Mouse (Mus musculus): ENCODE results near the gene M1ap. TPM values are rescaled to one million over a fixed set of nuclear protein-coding genes. Genes with fewer than 3 reads are reported as not detected.

The M1ap gene
- total and polyA plus RNA-seq, 2 experiments from 2014 or later = 1.2 TPM; not detected in 1

GRCm38 (mm10) chr6:82945750-82946149 is 952 bp upstream of the M1ap start:
- Histone ChIP-seq H3K4me1 (ENCODE audit: insufficient read depth, low read length) (no peaks in the 10 kb centered on the region), H3K4me2 (ENCODE audit: low read depth, low read length, poor library complexity, severe bottlenecking) (no peak overlapping the region), H3K9me3 (ENCODE audit: low read length) (no peaks in the 10 kb centered on the region), H3K27me3 (ENCODE audit: insufficient read depth, low read length) (no peaks in the 10 kb centered on the region), H3K9ac (replicated peaks; ENCODE audit: low read length, poor library complexity, severe bottlenecking) (no peak overlapping the region), H3K36me3 (ENCODE audit: insufficient read depth, low read length) (no peaks in the 10 kb centered on the region), H3K27ac (ENCODE audit: low read depth, low read length) (no peak overlapping the region), H3K4me3 (ENCODE audit: low read depth, low read length) (no peak overlapping the region)
- ATAC-seq (ENCODE audit: low FRiP score) = no peak
- peak; percentile 27 for DNase-seq (ENCODE audit: low spot score)
- TF ChIP-seq CTCF (IDR thresholded peaks at IDR 0.05) = peak; percentile 67
- WGBS = 56% methylated on average over 6 of the region's 6 CpGs

- no peak for DNase-seq (ENCODE audit: low spot score)
- Histone ChIP-seq H3K9ac (replicated peaks; ENCODE audit: low read length, poor library complexity, severe bottlenecking) (no peak overlapping the region), H3K27me3 (ENCODE audit: insufficient read depth, low read length) (no peaks in the 10 kb centered on the region), H3K9me3 (ENCODE audit: low read length) (no peaks in the 10 kb centered on the region), H3K4me2 (ENCODE audit: low read depth, low read length, poor library complexity, severe bottlenecking) (no peak overlapping the region), H3K36me3 (ENCODE audit: insufficient read depth, low read length) (no peaks in the 10 kb centered on the region), H3K4me1 (ENCODE audit: insufficient read depth, low read length) (no peaks in the 10 kb centered on the region), H3K4me3 (ENCODE audit: low read depth, low read length) (no peak overlapping the region), H3K27ac (ENCODE audit: low read depth, low read length) (no peak overlapping the region)
- no peak for TF ChIP-seq CTCF (IDR thresholded peaks at IDR 0.05)
- no peak for ATAC-seq (ENCODE audit: low FRiP score)
- 72% methylated on average over 4 of the region's 4 CpGs for WGBS
Measured at GRCm38 (mm10) chr6:82956553-82957251, 10.0 kb downstream of the M1ap start.

- ATAC-seq (ENCODE audit: low FRiP score) = no peak
- Histone ChIP-seq H3K4me3 (ENCODE audit: low read depth, low read length) (no peak overlapping the region), H3K27ac (ENCODE audit: low read depth, low read length) (no peak overlapping the region), H3K27me3 (ENCODE audit: insufficient read depth, low read length) (no peaks in the 10 kb centered on the region), H3K4me1 (ENCODE audit: insufficient read depth, low read length) (no peaks in the 10 kb centered on the region), H3K9ac (replicated peaks; ENCODE audit: low read length, poor library complexity, severe bottlenecking) (no peak overlapping the region), H3K4me2 (ENCODE audit: low read depth, low read length, poor library complexity, severe bottlenecking) (no peak overlapping the region), H3K36me3 (ENCODE audit: insufficient read depth, low read length) (no peaks in the 10 kb centered on the region), H3K9me3 (ENCODE audit: low read length) (no peaks in the 10 kb centered on the region)
- no peak for DNase-seq (ENCODE audit: low spot score)
- WGBS = 89% methylated on average over 1 of the region's 1 CpGs
- no peak for TF ChIP-seq CTCF (IDR thresholded peaks at IDR 0.05)
Measured at GRCm38 (mm10) chr6:82961664-82962063, 15.0 kb downstream of the M1ap start.

GRCm38 (mm10) chr6:82969249-82970084 is 22.8 kb downstream of the M1ap start:
- H3K9me3 ChIP-seq (ENCODE audit: low read length) = no peaks in the 10 kb centered on the region
- H3K9ac ChIP-seq (replicated peaks; ENCODE audit: low read length, poor library complexity, severe bottlenecking) = no peak overlapping the region
- no peak for TF ChIP-seq CTCF (IDR thresholded peaks at IDR 0.05)

GRCm38 (mm10) chr6:82971031-82971430 is 24.3 kb downstream of the M1ap start:
- H3K27me3 ChIP-seq (ENCODE audit: insufficient read depth, low read length) = 0 out of 2 replicates have a peak, but pooled peaks cover 8% of the 10 kb centered on the region
- no peaks in the 10 kb centered on the region for H3K36me3 ChIP-seq (ENCODE audit: insufficient read depth, low read length)
- ATAC-seq (ENCODE audit: low FRiP score) = peak; percentile 90
- no peaks in the 10 kb centered on the region for H3K9me3 ChIP-seq (ENCODE audit: low read length)
- TF ChIP-seq CTCF (IDR thresholded peaks at IDR 0.05) = peak; percentile 94
- no peak overlapping the region for H3K4me3 ChIP-seq (ENCODE audit: low read depth, low read length)
- no peak overlapping the region for H3K9ac ChIP-seq (replicated peaks; ENCODE audit: low read length, poor library complexity, severe bottlenecking)
- H3K4me2 ChIP-seq (ENCODE audit: low read depth, low read length, poor library complexity, severe bottlenecking) = no peak overlapping the region
- 9% methylated on average over 5 of the region's 5 CpGs for WGBS
- no peak overlapping the region for H3K27ac ChIP-seq (ENCODE audit: low read depth, low read length)
- H3K4me1 ChIP-seq (ENCODE audit: insufficient read depth, low read length) = no peaks in the 10 kb centered on the region
- DNase-seq (ENCODE audit: low spot score) = peak; percentile 86

More at GRCm38 (mm10) chr6:82969249-82970084, 22.8 kb downstream of the M1ap start:
- no peaks in the 10 kb centered on the region for H3K36me3 ChIP-seq (ENCODE audit: insufficient read depth, low read length)
- no peak for DNase-seq (ENCODE audit: low spot score)
- no peaks in the 10 kb centered on the region for H3K4me1 ChIP-seq (ENCODE audit: insufficient read depth, low read length)
- H3K27me3 ChIP-seq (ENCODE audit: insufficient read depth, low read length) = 0 out of 2 replicates have a peak, but pooled peaks cover 8% of the 10 kb centered on the region
- no peak for ATAC-seq (ENCODE audit: low FRiP score)
- H3K4me3 ChIP-seq (ENCODE audit: low read depth, low read length) = no peak overlapping the region
- H3K27ac ChIP-seq (ENCODE audit: low read depth, low read length) = no peak overlapping the region
- no peak overlapping the region for H3K4me2 ChIP-seq (ENCODE audit: low read depth, low read length, poor library complexity, severe bottlenecking)
- 80% methylated on average over 6 of the region's 6 CpGs for WGBS
